Mouse (Mus musculus) kidney, adult 2 months (tissue): Measurements from ENCODE around the gene Arid4a.

Experiments
- CTCF ChIP-seq: fragments of 200-500 bp; conservative IDR thresholded peaks from 2 replicates; pipeline ENCODE4 v1.5.1; 2011; ENCODE audit warnings: low read depth, mild to moderate bottlenecking, control low read depth, low read length, moderate library complexity, mixed read lengths; ENCODE audit not compliant: insufficient read depth, insufficient read length
- POLR2A ChIP-seq: fragments of 200-500 bp; IDR thresholded peaks from one replicate; pipeline ENCODE4 v1.6.1; 2011; ENCODE audit warnings: low read depth, low read length, control low read depth

- TF ChIP-seq CTCF = no peak
- TF ChIP-seq POLR2A = no peak
Observed at GRCm38 (mm10) chr12:70968791-70969307, 46.9 kb upstream of the Arid4a start.
